Mouse (Mus musculus) liver, embryonic 13.5 days (tissue): Measurements from ENCODE around the gene Gpbar1. TPM values are rescaled to one million over a fixed set of nuclear protein-coding genes. Genes with fewer than 3 reads are reported as not detected.

Experiments
- ATAC-seq: fragments of 200-750 bp; cut with Nextera tagmentation; 2 replicates; pipeline ENCODE4 v1.8.0; 2017; ENCODE audit warnings: low read depth, mild to moderate bottlenecking, moderate number of reproducible peaks, moderate library complexity
- DNase-seq: peaks from one replicate; pipeline ENCODE4 v3.0.0; 2022
- H3K27ac ChIP-seq: fragments of 300-500 bp; sonication (generic); 2 replicates; pipeline ENCODE4 v1.5.1; 2015; ENCODE audit warnings: moderate library complexity, mild to moderate bottlenecking, inconsistent platforms
- H3K27me3 ChIP-seq: fragments of 300-500 bp; sonication (generic); 2 replicates; pipeline ENCODE4 v1.6.1; 2015; ENCODE audit warnings: mild to moderate bottlenecking, inconsistent platforms
- H3K36me3 ChIP-seq: fragments of 300-500 bp; sonication (generic); 2 replicates; pipeline ENCODE4 v1.6.1; 2015; ENCODE audit warnings: mild to moderate bottlenecking, inconsistent platforms
- H3K4me1 ChIP-seq: fragments of 300-500 bp; sonication (generic); replicated peaks from 2 replicates; pipeline ENCODE4 v1.6.1; 2015; ENCODE audit warnings: inconsistent platforms
- H3K4me2 ChIP-seq: fragments of 300-500 bp; sonication (generic); 2 replicates; pipeline ENCODE4 v1.6.1; 2015; ENCODE audit warnings: inconsistent platforms, mild to moderate bottlenecking, moderate library complexity
- H3K4me3 ChIP-seq: fragments of 300-500 bp; sonication (generic); replicated peaks from 2 replicates; pipeline ENCODE4 v1.5.1; 2015; ENCODE audit warnings: mild to moderate bottlenecking, inconsistent platforms
- H3K9ac ChIP-seq: fragments of 300-500 bp; sonication (generic); 2 replicates; pipeline ENCODE4 v1.6.1; 2015; ENCODE audit warnings: mild to moderate bottlenecking, inconsistent platforms
- H3K9me3 ChIP-seq: fragments of 300-500 bp; sonication (generic); replicated peaks from 2 replicates; pipeline ENCODE4 v1.6.1; 2016; ENCODE audit warnings: inconsistent platforms
- WGBS: fragments of 180-500 bp; shearing (Covaris S2); methylation state at CpG from one replicate; pipeline ENCODE4 v1.1.7; 2015; ENCODE audit not compliant: insufficient replicate concordance; 5-methylcytosine and 5-hydroxymethylcytosine counted together
- polyA plus RNA-seq: library from polyadenylated mRNA; unstranded; fragments of >200 nt; fragmentation: Nextera tagmentation; extraction: Ambion mirVana; gene quantifications from 2 replicates; pipeline ENCODE4 v1.2.1, GENCODE M21; 2015

Gene Gpbar1
- polyA plus RNA-seq: 0.64 and 0.75 TPM in 2 replicates

DNA sequence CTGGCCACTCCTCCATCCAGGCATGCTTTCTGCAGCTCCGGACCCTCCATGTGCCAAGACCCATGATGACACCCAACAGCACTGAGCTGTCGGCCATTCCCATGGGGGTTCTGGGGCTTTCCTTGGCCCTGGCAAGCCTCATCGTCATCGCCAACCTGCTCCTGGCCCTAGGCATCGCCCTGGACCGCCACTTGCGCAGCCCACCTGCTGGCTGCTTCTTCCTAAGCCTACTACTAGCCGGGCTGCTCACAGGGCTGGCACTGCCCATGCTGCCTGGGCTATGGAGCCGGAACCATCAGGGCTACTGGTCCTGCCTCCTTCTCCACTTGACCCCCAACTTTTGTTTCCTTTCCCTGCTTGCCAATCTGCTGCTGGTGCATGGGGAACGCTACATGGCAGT is at the start of gene Gpbar1:
TSS of gene Gpbar1 (plus strand) at position 13 of the 400 bp plus-strand sequence.
- DNase-seq (no peak), ATAC-seq (no peak)
- H3K27ac ChIP-seq: no peak within 1 kb of the TSS
- no peaks in the 10 kb centered on the region for H3K9me3 ChIP-seq
- H3K4me2 ChIP-seq: no peak within 1 kb of the TSS
- H3K27me3 ChIP-seq: no peaks in the 10 kb centered on the region; the same call in 1 of the 2 replicates
- no peak within 1 kb of the TSS for H3K4me3 ChIP-seq
- no peak within 1 kb of the TSS for H3K9ac ChIP-seq
- 79% methylated on average over 10 of the region's 10 CpGs for WGBS
- H3K36me3 ChIP-seq: peaks cover 41% of the 10 kb centered on the region
- H3K4me1 ChIP-seq: peaks cover 32% of the 10 kb centered on the region

DNA sequence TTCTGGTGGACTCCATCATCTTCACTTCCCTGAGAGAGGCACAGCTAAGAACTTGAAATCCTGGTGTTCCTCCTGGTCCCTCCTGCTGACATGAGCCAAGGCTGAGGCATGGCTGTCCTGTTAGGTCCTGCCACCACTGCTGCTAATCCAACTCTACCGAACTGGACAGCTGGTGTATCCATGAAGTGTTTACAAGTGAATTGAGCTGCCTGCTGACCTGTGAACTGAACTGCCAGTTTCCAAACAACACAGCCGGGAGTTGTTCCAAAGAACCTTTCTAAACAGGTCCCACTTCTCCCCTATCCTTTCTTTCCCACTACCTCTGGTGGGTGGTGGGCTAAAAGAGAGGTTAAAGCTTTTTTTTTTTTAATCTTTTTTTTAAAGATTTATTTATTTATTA is 48.4 kb upstream of the Gpbar1 start:
- H3K4me1 ChIP-seq: peaks cover 18% of the 10 kb centered on the region
- ATAC-seq (no peak; the same call in 1 of the 2 replicates), DNase-seq (no peak)
- no peaks in the 10 kb centered on the region for H3K9me3 ChIP-seq
- H3K27ac ChIP-seq: 0 out of 2 replicates have a peak overlapping the region, but pooled peaks have one; percentile 34
- H3K9ac ChIP-seq: no peak overlapping the region
- WGBS: 49% methylated on average over 2 of the region's 2 CpGs
- H3K4me2 ChIP-seq: no peak overlapping the region
- H3K4me3 ChIP-seq: no peak overlapping the region
- H3K36me3 ChIP-seq: no peaks in the 10 kb centered on the region
- H3K27me3 ChIP-seq: no peaks in the 10 kb centered on the region

DNA sequence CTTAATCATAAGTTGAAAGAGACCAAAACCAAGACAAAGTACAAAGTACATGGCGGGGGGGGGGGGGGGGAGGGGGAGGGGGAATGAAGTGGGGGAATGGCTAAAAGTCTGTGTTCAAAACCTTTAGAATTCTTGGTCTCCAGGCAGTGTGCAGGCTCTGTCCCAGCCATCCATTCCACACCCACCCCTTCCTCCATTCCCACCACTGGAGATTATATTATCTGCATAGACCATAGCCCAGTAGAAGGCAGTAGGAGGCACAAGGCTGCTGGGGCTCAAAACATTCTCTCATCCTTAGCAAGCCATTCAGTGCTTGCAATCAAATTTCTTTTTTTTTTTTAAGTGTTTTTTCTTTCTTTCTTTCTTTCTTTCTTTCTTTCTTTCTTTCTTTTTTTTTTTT is 47.4 kb upstream of the Gpbar1 start:
- Histone ChIP-seq H3K36me3 (no peaks in the 10 kb centered on the region), H3K4me1 (peaks cover 25% of the 10 kb centered on the region), H3K4me2 (no peak overlapping the region), H3K9ac (no peak overlapping the region), H3K27ac (no peak overlapping the region), H3K9me3 (no peaks in the 10 kb centered on the region), H3K27me3 (no peaks in the 10 kb centered on the region), H3K4me3 (no peak overlapping the region)
- ATAC-seq (peak; percentile 70), DNase-seq (no peak)
- WGBS: no CpG with 5 or more reads among the region's 1 CpGs

DNA sequence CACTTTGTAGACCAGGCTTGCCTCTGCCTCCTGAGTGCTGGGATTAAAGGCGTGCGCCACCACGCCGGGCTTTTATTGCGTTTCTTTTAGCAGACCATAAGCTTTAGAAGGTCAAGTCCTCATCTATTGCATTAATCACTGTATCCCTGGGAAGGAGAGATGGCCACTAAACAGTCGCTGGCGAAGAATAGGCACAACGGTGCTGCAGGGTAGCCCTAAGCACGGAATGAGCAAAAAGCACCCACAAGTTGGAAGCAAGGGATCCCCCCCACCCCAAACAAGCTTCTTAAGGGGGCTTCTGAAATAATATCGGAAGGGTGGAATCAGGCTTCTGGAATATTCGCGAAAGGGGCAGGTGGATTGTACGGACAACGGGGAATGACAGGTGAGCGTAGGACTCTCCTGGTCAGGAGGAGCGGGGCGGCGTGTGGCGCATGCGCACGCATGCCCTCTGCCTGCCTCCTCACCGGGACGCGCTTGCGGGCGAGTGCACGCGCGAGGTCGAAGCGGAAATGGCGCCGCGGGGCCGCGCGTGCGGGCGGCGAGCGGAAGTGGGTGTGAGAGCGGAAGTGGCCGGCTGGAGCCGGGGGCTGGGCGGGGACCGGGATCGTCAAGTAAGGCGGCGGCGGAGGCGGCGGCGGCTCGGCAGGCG is 42.3 kb upstream of the Gpbar1 start, which contains the start of gene Arpc2:
TSS of gene Arpc2 (plus strand) at position 147 of the 652 bp plus-strand sequence.
- Histone ChIP-seq H3K27me3 (no peaks in the 10 kb centered on the region), H3K4me3 (peak within 1 kb of the TSS; percentile 99), H3K27ac (peak within 1 kb of the TSS; percentile 96), H3K36me3 (peaks cover 1% of the 10 kb centered on the region; the same call in 1 of the 2 replicates), H3K9ac (peak within 1 kb of the TSS; percentile 99), H3K9me3 (no peaks in the 10 kb centered on the region), H3K4me1 (peaks cover 57% of the 10 kb centered on the region), H3K4me2 (peak within 1 kb of the TSS; percentile 90)
- DNase-seq (peak; percentile 97), ATAC-seq (peak; percentile 86)
- WGBS: 4% methylated on average over 48 of the region's 55 CpGs

DNA sequence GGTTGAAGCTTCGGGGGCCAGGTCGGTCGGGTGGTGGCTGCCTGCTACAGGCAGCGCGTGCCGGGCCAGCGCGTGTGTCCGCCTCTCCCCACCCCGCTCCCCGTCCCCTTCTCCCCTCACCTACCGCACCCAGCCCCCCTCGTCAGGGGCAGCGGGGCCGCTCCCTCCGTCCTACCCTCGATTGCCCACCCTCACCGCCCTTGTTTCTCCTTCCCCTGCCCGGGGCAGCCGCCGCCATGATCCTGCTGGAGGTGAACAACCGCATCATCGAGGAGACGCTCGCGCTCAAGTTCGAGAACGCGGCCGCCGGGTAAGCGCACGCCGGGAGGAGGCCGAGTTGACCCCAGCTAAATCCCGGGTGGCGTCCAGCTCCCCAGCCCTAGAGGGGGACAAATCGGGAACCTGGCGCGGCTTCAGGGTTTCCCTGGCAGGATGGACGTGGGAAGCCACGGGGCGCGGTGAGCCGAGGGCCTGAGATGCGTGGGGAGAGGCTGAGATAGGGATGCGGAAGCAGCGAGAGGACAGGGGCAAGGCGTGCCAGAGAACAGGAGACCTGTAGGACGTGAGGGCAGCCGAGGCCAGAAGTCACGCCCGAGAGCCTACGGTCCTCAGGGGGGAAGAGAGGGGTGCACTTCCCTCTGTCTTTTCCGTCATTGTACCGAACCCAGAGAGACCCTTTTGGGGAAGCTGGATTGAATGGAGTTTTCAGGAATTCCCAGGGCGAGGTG is 41.6 kb upstream of the Gpbar1 start:
- no peaks in the 10 kb centered on the region for H3K9me3 ChIP-seq
- peak overlapping the region; percentile 99 for H3K9ac ChIP-seq
- peaks cover 3% of the 10 kb centered on the region; the same call in 1 of the 2 replicates for H3K36me3 ChIP-seq
- peaks cover 55% of the 10 kb centered on the region for H3K4me1 ChIP-seq
- H3K27me3 ChIP-seq: no peaks in the 10 kb centered on the region
- peak overlapping the region; percentile 96 for H3K27ac ChIP-seq
- peak overlapping the region; percentile 90 for H3K4me2 ChIP-seq
- WGBS: under 1% methylated on average over 53 of the region's 57 CpGs
- peak overlapping the region; percentile 99 for H3K4me3 ChIP-seq
- DNase-seq: peak; percentile 62
- ATAC-seq: peak; percentile 61

DNA sequence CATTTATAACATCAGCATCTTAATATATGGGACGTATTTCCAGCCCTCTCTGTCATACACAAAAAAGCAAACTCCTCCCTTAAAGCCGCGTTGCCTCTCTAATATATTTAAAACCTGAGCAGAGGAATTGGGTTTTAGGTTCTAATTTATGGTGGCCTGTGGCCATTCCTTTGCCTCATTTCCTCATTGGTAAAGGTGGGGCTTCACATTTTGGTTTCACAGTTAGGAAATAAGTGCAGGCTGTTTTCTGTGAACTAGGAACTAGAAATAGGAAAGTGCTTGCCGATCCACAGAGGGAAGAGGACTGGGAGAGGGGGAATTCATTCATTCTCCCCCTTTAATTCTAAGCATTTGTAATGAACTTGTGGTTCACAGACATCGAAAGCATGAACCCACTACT is 40.7 kb upstream of the Gpbar1 start:
- H3K9me3 ChIP-seq: no peaks in the 10 kb centered on the region
- peak overlapping the region; percentile 99 for H3K4me3 ChIP-seq
- H3K27ac ChIP-seq: peak overlapping the region; percentile 96
- ATAC-seq: no peak
- peak overlapping the region; percentile 90 for H3K4me2 ChIP-seq
- WGBS: 9% methylated on average over 5 of the region's 5 CpGs
- peak overlapping the region; percentile 99 for H3K9ac ChIP-seq
- no peaks in the 10 kb centered on the region for H3K27me3 ChIP-seq
- H3K36me3 ChIP-seq: peaks cover 3% of the 10 kb centered on the region; the same call in 1 of the 2 replicates
- peaks cover 61% of the 10 kb centered on the region for H3K4me1 ChIP-seq
- DNase-seq: no peak

DNA sequence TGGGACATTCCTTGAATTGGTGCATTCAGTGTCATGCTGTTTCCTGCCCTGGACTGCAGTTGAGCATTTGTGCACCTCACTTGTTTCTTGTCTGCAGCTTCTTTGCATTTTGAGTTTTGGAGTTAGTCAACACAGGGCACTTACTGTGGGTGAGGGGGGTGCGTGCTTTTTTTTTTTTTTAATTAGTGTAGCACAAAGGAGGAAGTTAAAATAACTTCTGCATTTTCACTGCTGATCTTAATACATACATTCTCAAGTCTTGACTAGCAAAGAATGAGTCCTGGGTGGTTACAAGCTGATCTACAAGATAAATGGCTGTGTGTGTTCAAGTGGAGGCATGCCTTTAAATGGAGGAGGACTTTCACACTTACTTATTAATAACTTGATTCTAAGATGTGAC is 40.2 kb upstream of the Gpbar1 start:
- Histone ChIP-seq H3K36me3 (peaks cover 6% of the 10 kb centered on the region; the same call in 1 of the 2 replicates), H3K9ac (peak overlapping the region; percentile 99), H3K4me2 (peak overlapping the region; percentile 90), H3K4me3 (peak overlapping the region; percentile 99), H3K27me3 (no peaks in the 10 kb centered on the region), H3K9me3 (no peaks in the 10 kb centered on the region), H3K27ac (peak overlapping the region; percentile 96), H3K4me1 (peaks cover 66% of the 10 kb centered on the region)
- DNase-seq (no peak), ATAC-seq (no peak)
- 0% methylated on average over 1 of the region's 1 CpGs for WGBS

DNA sequence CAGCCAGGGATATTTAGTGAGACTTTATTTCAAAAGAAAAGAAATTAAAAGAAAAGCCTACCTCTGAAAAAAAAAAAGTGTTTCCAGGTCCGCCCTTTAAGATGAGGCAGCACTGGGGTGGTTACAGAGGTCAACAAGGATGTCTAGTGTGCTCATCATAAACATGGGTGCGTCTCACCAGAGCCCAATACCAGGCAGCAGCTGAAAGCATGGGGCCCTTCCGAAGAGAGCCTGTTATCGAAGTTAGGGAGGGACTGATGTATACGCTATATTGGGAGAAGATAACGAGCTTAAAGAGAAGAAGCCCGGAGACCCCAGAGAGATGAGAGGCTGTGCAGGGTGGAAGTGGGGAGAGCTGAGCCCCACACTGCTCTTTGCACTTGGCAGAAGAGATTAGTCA is 39.2 kb upstream of the Gpbar1 start:
- DNase-seq (peak; percentile 49), ATAC-seq (peak; percentile 72)
- peak overlapping the region; percentile 96 for H3K27ac ChIP-seq
- no peaks in the 10 kb centered on the region for H3K9me3 ChIP-seq
- WGBS: 3% methylated on average over 7 of the region's 7 CpGs
- peaks cover 76% of the 10 kb centered on the region for H3K4me1 ChIP-seq
- H3K9ac ChIP-seq: peak overlapping the region; percentile 99
- H3K4me3 ChIP-seq: peak overlapping the region; percentile 99
- H3K27me3 ChIP-seq: no peaks in the 10 kb centered on the region
- peaks cover 7% of the 10 kb centered on the region; the same call in 1 of the 2 replicates for H3K36me3 ChIP-seq
- peak overlapping the region; percentile 90 for H3K4me2 ChIP-seq

DNA sequence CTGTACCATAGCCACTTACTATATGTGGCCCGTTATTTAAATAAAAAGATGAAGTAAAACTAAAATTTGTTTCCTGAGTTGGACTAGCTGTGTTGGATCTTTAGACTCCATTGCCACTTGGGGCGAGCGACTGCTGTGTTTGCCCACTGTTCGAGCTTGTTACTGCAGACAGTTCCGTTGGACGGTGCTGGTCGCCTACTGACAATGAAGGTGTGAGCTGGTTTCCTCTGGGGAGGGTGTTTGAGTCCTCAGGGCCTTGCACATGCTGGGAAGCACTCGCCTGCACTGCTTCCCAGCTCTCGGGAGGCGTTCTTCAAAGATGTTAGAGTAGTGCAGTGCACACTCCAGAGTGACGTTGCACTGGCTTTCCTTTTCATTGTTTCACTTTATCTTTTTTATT is 38.7 kb upstream of the Gpbar1 start:
- WGBS: 21% methylated on average over 11 of the region's 11 CpGs
- no peak for ATAC-seq

DNA sequence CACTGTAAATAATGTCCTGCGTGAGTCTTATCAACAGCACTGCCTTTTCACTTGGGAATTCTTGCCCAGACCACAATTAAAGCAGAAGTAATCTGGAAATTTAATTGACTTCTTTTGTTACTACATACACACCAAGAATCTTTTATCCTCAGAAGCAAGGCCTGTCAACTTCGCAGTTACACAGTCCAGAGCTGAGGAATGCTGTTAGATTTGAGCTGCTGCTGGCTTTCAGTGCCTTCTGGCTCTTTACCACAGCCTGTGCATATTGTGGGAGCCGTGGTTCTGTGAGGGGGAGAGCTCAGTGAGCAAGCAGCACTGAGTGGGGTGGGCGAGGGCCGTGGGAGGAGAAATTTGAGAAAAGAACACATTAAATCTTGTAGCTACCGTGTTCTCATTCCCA is 38.0 kb upstream of the Gpbar1 start:
- Histone ChIP-seq H3K4me1 (peaks cover 87% of the 10 kb centered on the region), H3K27ac (peak overlapping the region; percentile 96), H3K9me3 (no peaks in the 10 kb centered on the region), H3K4me2 (peak overlapping the region; percentile 90), H3K9ac (peak overlapping the region; percentile 99; the same call in 1 of the 2 replicates), H3K27me3 (no peaks in the 10 kb centered on the region), H3K4me3 (no peak overlapping the region), H3K36me3 (peaks cover 7% of the 10 kb centered on the region; the same call in 1 of the 2 replicates)
- ATAC-seq (no peak), DNase-seq (no peak)
- 58% methylated on average over 6 of the region's 6 CpGs for WGBS

More for the DNA sequence above, 38.7 kb upstream of the Gpbar1 start:
- Histone ChIP-seq H3K27ac (peak overlapping the region; percentile 96), H3K4me2 (peak overlapping the region; percentile 90), H3K36me3 (peaks cover 7% of the 10 kb centered on the region; the same call in 1 of the 2 replicates), H3K9me3 (no peaks in the 10 kb centered on the region), H3K27me3 (no peaks in the 10 kb centered on the region), H3K9ac (peak overlapping the region; percentile 99), H3K4me3 (peak overlapping the region; percentile 99), H3K4me1 (peaks cover 81% of the 10 kb centered on the region)
- DNase-seq: no peak

DNA sequence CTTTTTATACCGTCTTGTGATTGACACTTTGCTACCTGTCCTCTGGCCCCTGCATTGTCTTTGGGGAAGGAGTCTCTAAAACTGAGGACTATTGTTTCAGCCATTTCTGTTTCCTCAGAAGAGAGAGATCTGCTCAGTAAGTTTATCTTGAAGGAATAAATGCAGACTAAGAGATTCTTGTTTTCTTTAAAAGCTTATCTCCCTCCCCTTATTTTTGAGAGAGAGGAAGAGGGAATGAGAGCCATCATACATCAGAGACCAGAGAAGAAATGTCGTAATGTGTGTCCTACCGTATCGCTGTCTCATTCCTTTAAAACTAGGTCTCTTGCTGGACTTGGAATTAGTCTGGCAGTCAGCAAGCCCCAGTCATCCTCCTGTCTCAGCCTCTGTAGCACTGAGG is 37.5 kb upstream of the Gpbar1 start:
- WGBS: 61% methylated on average over 4 of the region's 4 CpGs
- H3K4me1 ChIP-seq: peaks cover 85% of the 10 kb centered on the region
- H3K4me3 ChIP-seq: no peak overlapping the region
- peak overlapping the region; percentile 46; the same call in 1 of the 2 replicates for H3K9ac ChIP-seq
- H3K4me2 ChIP-seq: peak overlapping the region; percentile 90; the same call in 1 of the 2 replicates
- H3K27ac ChIP-seq: peak overlapping the region; percentile 96
- DNase-seq (no peak), ATAC-seq (no peak)
- no peaks in the 10 kb centered on the region for H3K9me3 ChIP-seq
- H3K27me3 ChIP-seq: no peaks in the 10 kb centered on the region
- peaks cover 9% of the 10 kb centered on the region for H3K36me3 ChIP-seq
